Mouse (Mus musculus): ENCODE measurements around the gene Helb.

Helb gene

GRCm38 (mm10) chr10:120092548-120092947 lies 20.2 kb downstream of the Helb start:
- DNase-seq, result no peak

GRCm38 (mm10) chr10:120077850-120078249 lies 34.9 kb downstream of the Helb start:
- DNase-seq, result no peak

- no peak for DNase-seq
Measured at GRCm38 (mm10) chr10:120066319-120066718, 46.5 kb downstream of the Helb start.

- peak; percentile 20 for DNase-seq
Measured at GRCm38 (mm10) chr10:120064424-120064823, 48.4 kb downstream of the Helb start.

- DNase-seq, result no peak
Measured at GRCm38 (mm10) chr10:120061238-120062130, 51.3 kb downstream of the Helb start.

GRCm38 (mm10) chr10:120060579-120061237 lies 52.1 kb downstream of the Helb start:
- DNase-seq, result no peak

GRCm38 (mm10) chr10:120044714-120045234 lies 68.0 kb downstream of the Helb start:
- no peak for DNase-seq

- no peak for DNase-seq
Measured at GRCm38 (mm10) chr10:120044237-120044636, 68.5 kb downstream of the Helb start.

GRCm38 (mm10) chr10:120038194-120038593 lies 74.6 kb downstream of the Helb start:
- DNase-seq, result peak; percentile 57

- no peak for DNase-seq
Measured at GRCm38 (mm10) chr10:120035824-120036223, 77.0 kb downstream of the Helb start.

GRCm38 (mm10) chr10:120035211-120035733 lies 77.5 kb downstream of the Helb start:
- no peak for DNase-seq

GRCm38 (mm10) chr10:120033866-120034265 lies 78.9 kb downstream of the Helb start:
- no peak for DNase-seq

All from right cerebral cortex, postnatal 25 days (tissue).